Mouse (Mus musculus) layer of hippocampus, postnatal 25 days (tissue): ENCODE measurements around the gene Pak4. TPM values are rescaled to one million over a fixed set of nuclear protein-coding genes. Genes with fewer than 3 reads are reported as not detected.
"Not testable (repeated sequence)": the region's sequence is repeated elsewhere in the genome, so short reads cannot be mapped to it uniquely, and the experiment has no call there.

Source experiments
- DNase-seq, 2 experiments: peaks; one replicate each; pipeline ENCODE4 v3.0.0; 2022; ENCODE audit warnings: mixed read lengths in 2 of 2, low spot score in 1 of 2; ENCODE audit errors: extremely low spot score in 1 of 2
- microRNA-seq, 2 experiments: library from miRNA; unstranded; fragments of <30 nt; microRNA quantifications; one replicate each; pipeline ENCODE4 v1.2.0; 2021
- total RNA-seq, 2 experiments: library from RNA; stranded (reverse); gene quantifications; 2 replicates each; pipeline ENCODE4 v1.2.3; 2021

Pak4 gene
- total RNA-seq, 2 experiments from 2014 or later: 13.4 to 14.8 TPM

DNA sequence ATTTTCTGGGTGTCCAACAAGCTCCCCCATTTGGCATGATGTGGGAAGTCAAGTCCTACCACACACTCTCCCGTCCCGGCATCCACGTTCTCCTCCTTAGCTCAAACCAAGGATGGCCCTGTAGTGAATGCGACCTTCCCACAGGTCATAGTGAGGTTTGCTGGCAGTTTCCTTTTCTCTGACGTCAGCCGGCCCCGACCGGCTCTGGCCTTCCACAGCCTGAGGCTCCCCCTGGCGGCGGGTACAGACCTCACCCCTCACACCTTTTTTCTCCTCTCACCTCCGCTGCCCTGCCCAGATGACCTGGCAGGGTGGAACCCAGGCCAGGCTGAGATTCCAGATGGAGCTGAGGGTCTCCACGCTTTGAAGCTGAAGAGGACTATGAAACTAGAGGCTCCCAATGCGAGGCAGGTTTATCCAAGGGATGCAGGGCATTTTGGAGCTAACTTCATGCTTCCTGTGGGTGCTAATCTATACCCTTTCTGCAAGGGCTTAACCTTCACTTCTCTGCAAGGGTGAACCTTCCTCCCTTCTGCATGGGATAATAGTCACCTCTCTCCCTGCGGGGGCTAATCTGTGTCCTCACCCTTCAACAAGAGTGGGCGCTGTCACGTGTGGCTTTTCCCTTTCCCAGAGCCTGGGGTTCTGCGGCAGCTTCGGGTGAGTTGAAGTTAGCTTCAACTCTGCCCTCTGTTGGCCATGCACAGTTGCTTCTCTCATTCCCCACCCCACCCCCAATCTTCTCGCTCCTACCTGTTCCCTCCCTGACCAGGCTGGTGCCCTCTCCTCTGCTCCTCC lies 69.9 kb downstream of the Pak4 start:
- peak; percentile 53 to 77 for DNase-seq

- DNase-seq: not testable (repeated sequence)
Measured at GRCm38 (mm10) chr7:28522536-28522935, 75.4 kb downstream of the Pak4 start, which contains the start of gene Ifnl3. Gene Ifnl3 (plus strand): TSS chr7:28522836.

GRCm38 (mm10) chr7:28511441-28511840 lies 86.5 kb downstream of the Pak4 start:
- DNase-seq: no peak

DNA sequence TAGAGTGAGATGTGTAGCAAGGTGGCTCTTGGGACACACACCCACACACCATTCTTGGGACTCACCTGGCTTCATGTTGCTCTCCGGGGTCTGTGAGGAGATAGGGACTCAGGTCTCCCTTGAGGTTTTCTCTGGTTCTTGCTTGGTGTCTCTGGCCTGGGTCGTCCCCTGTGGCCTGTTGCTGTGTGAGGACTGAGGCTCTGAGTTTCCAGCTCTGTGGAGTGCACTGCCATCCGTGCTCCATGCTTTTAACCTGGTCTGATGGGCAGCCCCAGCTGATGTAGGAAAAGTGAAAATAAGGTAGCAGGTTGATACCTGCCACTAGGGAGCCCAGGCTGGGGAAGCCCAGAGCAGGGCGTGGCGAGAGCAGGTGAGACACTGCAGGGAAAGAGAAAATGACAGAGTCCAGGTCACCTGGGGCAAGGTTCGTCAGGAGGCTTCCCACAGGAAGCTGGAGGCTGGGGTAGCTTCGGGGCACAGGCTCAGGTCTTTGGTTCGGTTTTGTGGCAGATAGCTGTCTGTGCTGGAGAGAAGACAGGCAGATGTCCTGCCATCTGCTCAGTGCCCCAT lies 87.5 kb downstream of the Pak4 start, which contains the start of gene Ifnl2:
Gene Ifnl2, minus strand, starts transcription at position 51 of the 570 bp plus-strand sequence.
- DNase-seq: not testable (repeated sequence)

GRCm38 (mm10) chr7:28509121-28509520 lies 88.9 kb downstream of the Pak4 start:
- not testable (repeated sequence) for DNase-seq

Small RNA genes lying within 50 kb of the gene (microRNA-seq; reads per million reads assigned to microRNA genes)
- gene Mir7049: 2.4 to 2.8 reads per million in 2 experiments

Other genes with a start within 250 kb of the Pak4 start
- gene Rps16, start 247.5 kb downstream of the Pak4 start, total RNA-seq: 100 to 1,000 TPM; 431 to 496 TPM
- 1 to 10 TPM; 6.2 to 8.9 TPM for gene Plekhg2, start 225.6 kb downstream of the Pak4 start, total RNA-seq
- 1 to 10 TPM; 2.7 to 2.8 TPM for gene Zfp36, start 217.9 kb downstream of the Pak4 start, total RNA-seq
- 10 to 100 TPM; 19.3 to 22.0 TPM for gene Med29, start 205.5 kb downstream of the Pak4 start, total RNA-seq
- gene Paf1, start 205.2 kb downstream of the Pak4 start, total RNA-seq: 10 to 100 TPM; 63.0 to 69.3 TPM
- gene Gmfg, start 160.7 kb downstream of the Pak4 start, total RNA-seq: 1 to 10 TPM; 1.3 to 2.3 TPM
- gene Lrfn1, start 146.2 kb downstream of the Pak4 start, total RNA-seq: 10 to 100 TPM; 74.1 to 76.7 TPM
- gene Ifnl2, start 87.7 kb downstream of the Pak4 start, total RNA-seq: not detected
- gene Ifnl3, start 75.3 kb downstream of the Pak4 start, total RNA-seq: not detected
- not detected for gene Sycn, start 57.3 kb downstream of the Pak4 start, total RNA-seq
- under 1 TPM; 0.40 to 0.57 TPM for gene Nccrp1, start 50.9 kb downstream of the Pak4 start, total RNA-seq
- gene Samd4b, start within 50 bp of the Pak4 start, total RNA-seq: 10 to 100 TPM; 70.1 to 71.0 TPM
- gene Acp7, start 33.1 kb upstream of the Pak4 start, total RNA-seq: 1 to 10 TPM; 1.6 to 2.0 TPM
- 10 to 100 TPM; 17.9 to 21.6 TPM for gene Fbxo27, start 94.7 kb upstream of the Pak4 start, total RNA-seq
- 1 to 10 TPM; 1.1 to 2.2 TPM for gene Fbxo17, start 118.6 kb upstream of the Pak4 start, total RNA-seq
- gene Mrps12, start 143.6 kb upstream of the Pak4 start, total RNA-seq: 10 to 100 TPM; 62.4 to 70.0 TPM
- 10 to 100 TPM; 12.4 to 15.6 TPM for gene Sars2, start 143.8 kb upstream of the Pak4 start, total RNA-seq
- gene Ccer2, start 158.0 kb upstream of the Pak4 start, total RNA-seq: under 1 TPM; 0.42 to 0.47 TPM
- gene Sirt2, start 168.6 kb upstream of the Pak4 start, total RNA-seq: 100 to 1,000 TPM; 218 to 227 TPM
- 10 to 100 TPM; 32.1 to 33.5 TPM for gene Nfkbib, start 169.3 kb upstream of the Pak4 start, total RNA-seq
- 1 to 10 TPM; 2.6 to 3.0 TPM for gene Rinl, start 190.8 kb upstream of the Pak4 start, total RNA-seq
- gene Hnrnpl, start 210.4 kb upstream of the Pak4 start, total RNA-seq: 100 to 1,000 TPM; 380 to 402 TPM
- 10 to 100 TPM; 59.7 to 66.7 TPM for gene Ech1, start 227.0 kb upstream of the Pak4 start, total RNA-seq
- gene Lgals4, start 235.7 kb upstream of the Pak4 start, total RNA-seq: 1 to 10 TPM; 1.3 to 4.0 TPM